Mouse (Mus musculus) ES-CJ7 (cell line): ENCODE measurements around the gene 2610528J11Rik.
A peak's percentile ranks its signal among the peaks of the same experiment; 100 is the strongest.

Source experiments
- DNase-seq: peaks from one replicate; pipeline ENCODE4 v3.0.0; 2011; ENCODE audit warnings: low read depth, low spot score

Gene 2610528J11Rik

DNA sequence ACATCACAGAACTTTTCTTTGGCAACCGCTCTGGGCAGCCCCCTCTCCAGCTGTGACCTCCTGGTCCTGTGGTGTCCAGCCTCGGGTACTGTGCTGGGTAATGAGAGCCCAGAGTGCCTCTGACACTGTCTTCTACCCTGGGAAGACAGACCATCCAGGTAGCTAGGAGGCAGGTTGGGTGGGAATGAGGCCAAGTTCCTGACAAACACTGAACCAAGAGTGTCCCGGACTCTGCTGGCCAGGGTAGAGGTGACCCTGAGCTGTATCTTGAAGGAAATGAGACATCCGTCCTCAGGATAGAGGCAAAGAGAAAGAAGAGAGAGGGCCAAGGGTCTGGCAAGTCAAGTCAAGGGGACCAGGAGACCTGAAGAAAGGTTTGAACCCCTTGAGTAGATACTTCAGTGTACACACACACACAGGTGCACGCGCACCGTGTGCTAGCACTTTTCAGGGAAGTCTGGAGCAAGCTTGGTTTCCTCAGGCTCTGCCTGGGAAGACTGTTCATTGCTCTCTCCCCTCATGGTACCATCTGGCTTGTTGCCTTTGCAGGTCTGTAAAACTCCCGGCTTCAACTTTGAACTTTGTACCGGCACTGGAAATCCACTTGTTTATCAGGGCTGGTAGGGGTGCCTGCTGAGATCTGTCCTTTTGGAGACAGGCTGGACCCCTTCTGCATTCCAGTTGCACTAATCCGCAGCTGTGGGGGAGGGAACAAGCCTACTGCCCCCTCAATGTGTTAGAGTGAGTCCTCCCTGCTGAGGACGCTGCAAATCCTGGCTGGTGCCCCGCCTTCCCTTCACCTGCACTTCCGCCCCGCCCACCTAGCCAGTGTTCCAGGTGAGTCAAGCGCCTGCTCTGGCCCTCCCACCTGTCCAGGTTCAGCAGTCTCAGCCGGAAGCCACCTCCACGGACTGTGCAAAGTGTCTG lies at the start of gene 2610528J11Rik:
2610528J11Rik (plus strand) TSS at position 592 of the 927 bp plus-strand sequence.
- DNase-seq: no peak

DNA sequence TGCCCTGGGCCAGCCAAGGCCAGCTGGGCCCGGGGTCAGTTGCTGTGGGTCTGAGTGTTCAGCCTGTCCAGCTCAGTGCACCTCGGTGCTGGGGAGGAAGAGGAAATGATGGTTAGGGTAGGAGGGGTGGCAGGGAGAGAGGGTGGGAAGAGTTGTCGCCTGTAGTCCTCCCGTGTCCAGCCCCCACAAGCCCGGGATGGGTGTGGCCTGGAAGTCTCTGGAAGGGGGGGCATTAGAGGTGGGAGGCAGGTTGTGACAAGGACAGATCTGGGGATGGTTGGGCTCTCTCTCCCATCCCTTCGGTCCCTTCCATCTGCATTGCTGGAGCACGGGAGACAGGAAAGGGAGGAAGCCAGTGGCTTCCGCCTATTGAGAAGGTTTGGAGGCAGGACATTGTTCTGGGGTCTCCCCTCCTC lies 37.1 kb upstream of the 2610528J11Rik start, which contains the start of gene Tie1:
Tie1 (minus strand) TSS at position 345 of the 416 bp plus-strand sequence.
- DNase-seq: no peak

DNA sequence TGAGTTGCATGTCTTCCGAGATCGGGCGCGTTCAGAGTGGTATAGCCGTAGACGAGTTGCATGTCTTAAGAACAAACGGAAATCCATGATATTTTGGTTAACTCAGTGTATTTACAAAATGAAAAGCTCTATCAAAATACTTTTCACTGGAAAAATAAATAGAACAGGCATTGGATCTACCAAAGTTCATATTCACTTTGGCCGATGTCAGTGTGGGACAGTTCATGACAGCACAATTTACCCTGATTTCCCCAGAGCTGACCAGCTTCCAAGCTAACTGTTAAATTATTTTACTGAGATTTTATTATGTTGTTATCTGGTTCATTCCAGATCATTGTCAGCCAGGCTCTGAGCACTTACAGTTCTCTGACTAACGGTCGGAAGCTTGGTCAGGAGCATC lies 36.3 kb upstream of the 2610528J11Rik start:
- no peak for DNase-seq

DNA sequence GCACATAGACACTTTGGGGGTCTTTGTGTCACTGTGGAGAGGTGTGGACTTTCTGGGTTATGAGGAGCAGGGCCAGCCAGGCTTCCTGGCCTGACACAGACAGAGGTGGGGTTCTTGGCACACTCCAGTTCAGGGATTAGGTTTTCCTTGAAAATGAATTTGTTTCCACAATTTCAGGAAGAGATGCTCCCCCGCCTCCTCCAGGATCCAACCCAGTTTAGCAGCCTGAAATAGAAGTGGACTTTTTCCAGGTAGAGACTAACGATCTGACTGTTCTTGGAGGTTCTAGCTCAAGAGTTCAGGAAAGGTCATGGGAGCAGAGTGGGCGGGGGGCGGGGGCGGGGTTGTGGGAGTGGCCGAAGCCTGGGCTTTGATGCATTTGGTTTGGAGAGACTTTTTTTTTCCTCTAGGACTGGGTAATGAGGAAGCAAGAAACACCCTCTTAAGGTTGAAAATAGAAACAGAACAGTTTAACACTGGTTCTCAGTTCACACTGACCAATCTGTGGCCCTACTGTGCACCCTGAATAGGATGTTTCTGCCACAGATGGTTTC lies 26.6 kb upstream of the 2610528J11Rik start:
- no peak for DNase-seq

DNA sequence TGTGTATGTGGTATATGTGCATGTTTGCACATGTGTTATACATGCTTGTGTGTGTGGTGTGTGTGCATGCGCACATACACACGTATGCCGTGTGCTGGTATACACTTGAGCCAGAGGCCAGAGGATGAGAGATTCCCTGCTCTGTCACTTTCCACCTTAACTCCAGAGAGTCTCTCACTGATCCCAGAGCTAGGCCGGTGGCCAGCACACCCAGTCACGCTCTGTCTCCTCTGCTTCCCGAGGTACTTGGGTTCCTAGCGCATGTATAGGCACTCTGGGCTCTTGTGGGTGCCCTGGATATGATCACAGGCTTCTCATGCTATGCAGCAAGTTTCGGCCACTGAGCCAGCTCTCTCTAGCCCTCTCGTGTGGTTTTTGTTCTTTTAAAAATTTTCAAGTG lies 26.0 kb upstream of the 2610528J11Rik start:
- no peak for DNase-seq

DNA sequence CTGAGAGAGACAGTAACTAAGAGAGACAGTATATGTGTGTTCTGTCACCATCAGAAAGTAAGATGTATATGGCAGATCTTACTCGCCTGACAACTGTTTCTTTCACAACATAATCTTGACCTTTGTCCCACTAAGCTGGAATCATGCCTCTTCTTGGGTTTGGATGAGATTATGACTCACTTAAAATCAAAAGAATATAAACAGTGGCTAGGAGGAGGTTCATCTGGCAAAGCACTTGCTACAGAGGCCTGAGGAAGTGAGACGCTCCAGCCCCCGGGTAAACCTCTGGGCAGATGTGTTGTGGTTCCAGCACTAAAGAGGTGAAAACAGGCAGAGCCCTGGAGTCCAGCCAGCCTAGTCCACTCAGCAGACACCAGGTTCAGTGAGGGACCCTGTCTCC lies 21.2 kb upstream of the 2610528J11Rik start:
- DNase-seq: no peak

DNA sequence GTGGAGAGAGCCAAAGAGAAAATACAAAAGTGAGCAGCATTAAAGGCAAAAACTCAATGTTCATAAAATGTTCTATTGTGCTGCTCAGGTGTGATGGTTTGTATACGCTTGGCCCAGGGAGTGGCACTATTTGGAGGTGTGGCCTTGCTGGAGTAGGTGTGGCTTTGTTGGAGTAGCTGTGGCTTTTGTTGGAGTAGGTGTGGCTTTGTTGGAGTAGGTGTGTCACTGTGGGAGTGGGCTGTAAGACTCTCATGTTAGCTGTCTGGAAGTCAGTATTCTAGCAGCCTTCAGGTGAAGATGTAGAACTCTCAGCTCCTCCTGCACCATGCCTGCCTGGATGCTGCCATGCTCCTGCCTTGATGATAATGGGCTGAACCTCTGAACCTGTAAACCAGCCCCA lies 19.6 kb upstream of the 2610528J11Rik start:
- peak; percentile 66 for DNase-seq

DNA sequence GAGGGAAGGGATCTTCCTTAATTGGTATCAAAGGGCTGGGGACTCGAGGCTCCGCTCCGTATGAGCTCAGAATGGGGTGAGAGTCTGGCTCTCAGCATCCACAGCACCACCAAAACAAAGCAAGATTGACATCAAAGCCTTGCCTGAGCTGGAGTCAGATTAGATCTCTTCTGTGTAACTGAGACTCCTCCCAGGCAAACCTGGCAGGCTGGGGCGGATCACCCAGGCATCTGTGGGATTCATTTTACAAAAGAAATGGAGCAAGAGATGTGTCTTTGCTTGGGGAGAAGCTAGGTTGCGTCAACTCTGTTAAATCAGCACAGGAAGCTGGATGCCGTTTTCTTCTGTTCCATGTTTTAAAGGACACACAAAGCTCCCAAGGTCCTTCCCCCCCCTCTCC lies 17.7 kb upstream of the 2610528J11Rik start:
- DNase-seq: peak; percentile 15

DNA sequence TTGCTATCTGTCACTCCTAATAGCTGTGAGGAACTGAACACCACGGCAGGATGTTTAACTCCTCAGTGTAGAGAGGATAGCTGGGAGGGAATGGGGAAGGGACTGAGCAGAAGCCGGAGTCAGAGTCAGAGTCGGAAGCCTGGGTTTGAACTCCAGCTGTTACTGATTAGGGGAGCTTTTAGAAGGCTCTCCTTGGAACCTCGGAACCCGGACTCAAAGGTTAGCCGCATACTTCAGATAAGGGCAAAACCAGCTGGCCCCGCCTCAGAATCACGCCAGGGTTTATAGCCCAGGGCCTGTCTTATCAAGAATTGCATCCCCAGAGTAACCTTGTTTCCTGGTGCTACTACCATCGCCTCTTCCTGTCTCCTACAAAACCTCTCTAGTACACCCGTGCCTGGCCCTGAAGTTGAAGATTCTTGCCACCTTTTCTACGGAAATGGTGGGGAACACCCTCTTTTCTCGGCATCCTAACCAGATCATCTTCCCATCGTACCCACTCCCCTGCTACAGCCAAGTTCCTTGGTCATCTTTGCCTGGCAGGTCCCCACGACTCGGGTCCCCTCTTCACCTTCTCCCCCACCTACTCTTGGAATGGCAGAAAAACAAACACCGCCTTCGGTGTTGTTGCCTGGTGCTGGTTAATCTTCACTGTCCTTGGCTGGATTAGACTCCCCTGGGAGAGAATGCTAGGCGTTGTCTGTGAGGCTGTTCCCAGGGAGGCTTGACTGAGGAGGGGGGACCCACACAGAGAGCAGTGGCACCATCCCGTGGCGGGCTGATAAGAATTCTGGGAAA lies 9.9 kb upstream of the 2610528J11Rik start:
- peak; percentile 43 for DNase-seq

DNA sequence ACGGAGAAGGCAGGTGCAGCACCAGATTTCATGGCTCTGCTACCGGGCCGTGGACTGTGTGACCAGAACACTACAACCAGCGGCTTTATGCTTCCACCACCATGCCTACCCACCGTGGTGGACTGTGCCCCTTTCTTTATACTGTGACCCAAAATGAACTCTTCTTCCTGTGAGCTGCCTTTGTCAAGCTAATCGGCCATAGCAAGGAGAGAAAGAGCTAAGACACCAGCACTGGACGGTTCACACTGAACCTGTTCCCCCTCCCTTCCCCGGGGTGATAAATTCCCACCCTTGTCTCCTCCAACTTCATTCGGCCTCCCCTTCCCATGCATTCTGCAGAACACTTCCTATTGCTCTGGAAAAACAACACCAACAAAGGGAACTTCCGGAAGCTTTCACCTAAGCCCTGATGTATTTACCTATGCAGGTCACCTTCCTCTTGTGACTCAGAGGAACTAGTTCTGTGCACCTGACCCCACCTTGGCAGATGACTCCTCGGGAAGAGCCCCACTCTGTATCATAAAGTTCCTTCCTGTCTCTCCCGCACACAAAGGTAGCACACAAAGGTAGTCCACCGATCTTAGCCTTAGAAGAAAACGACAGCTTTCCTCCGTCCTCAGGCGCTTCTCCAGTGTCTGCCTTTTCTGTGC lies 9.2 kb upstream of the 2610528J11Rik start:
- DNase-seq: peak; percentile 55

DNA sequence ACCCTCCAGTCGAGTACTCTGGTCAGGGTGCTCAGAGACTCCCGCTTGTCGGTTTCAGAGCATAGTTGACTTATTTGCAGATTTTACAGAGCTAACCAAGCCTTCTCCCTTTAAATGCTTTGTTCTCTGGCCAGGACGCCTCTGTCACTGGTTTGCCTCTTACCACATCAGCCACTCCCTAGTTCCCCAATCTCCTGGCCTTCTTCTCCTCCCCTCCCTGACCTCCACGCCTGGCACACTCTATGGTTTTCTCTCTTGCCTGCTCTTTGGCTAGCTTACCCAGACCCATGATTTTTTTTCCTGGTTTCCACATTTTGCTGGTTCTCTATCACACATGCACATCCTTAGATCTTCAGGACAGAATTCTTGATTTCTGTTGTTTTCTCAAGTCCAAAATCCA lies 8.6 kb upstream of the 2610528J11Rik start:
- no peak for DNase-seq

DNA sequence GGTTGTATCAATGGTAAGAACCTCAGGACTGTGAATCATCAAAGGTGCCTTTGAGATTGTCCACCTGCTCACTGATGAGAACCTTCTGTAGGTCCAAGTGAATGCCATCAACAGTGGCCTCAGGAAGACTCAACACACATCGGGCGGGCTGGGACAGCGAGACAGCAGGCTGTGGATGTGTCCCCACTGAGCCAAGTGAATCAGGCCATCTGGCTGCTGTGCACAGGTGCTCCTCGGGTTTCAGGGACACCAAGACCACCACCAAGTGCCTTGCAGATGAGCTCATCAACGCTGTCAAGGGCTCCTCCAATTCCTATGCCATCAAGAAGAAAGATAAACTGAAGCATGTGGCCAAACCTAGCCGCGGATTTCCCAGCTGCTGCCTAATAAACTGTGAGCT lies 4.6 kb upstream of the 2610528J11Rik start:
- no peak for DNase-seq

DNA sequence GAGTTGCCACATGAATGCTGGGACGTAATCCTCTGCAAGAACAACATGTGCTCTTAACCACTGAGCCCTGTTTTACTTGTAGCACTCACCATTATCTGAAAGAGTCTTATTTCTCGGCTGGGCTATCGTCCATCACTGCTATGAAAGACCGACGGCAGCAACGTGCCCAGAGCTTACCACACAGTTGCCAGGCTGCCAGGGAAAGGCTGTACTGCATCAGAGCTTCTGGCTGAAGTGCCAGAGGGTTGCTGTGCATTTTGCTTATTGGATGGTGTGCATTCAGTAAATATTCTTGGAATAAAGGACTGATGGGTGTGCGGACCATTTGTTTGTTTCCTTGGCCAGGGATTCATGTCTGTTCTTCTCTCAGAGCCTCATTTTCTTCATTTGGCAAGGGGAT lies 2.8 kb upstream of the 2610528J11Rik start:
- DNase-seq: no peak

DNA sequence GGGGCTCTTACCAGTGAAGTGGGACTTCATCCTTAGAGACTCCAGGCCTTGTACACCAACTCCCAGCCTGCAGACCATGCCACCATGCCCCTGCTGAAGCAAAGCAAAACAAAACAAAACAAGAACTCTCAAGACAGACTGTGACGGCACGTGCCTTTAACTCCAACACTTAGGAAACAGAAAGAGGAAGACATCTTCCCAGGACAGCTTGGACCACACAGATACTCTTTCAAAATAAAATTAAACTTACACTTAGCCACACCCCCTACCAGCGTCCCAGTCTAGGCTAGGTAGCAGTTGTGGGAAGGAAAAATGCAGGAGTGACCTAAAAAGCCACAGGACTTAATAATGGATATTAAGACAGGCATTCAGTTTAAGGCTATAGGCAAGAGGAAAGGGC lies 1.0 kb upstream of the 2610528J11Rik start:
- DNase-seq: no peak

DNA sequence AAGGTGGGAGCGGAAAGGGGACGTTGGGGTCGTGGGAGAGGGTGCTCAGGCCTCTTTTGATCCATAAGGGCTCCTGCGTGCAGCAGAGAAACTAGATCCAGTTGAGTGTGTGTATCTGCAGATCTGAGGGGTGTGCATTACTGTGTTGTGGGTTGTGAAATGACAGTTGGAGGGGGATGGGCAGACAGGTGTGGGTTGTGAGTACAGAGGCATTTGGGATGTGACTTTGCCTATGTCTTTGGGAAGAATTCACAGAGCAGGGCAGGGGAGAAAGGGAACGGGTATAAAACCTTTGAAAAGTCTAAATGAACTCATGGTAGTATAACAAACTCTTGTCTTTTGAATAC lies 509 bp downstream of the 2610528J11Rik start:
- DNase-seq: no peak

DNA sequence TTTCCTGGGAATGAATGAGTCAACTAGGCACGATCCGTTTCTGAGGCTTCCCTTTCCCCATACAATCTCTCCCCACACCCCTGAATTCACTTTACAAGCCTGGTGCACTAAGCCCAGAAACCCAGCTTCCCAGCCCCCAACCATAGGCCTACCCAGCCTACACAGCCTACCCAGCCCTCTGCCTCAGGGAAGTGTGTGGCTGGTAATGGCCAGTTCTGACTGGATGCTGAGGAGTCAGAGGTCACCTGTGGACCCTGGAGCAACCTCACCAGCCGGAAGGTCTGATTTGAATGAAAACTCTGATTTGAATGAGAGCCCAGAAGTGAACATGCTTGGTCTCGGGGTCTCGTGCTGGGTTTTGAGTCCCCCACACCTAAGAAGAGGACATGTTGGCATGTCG lies 921 bp downstream of the 2610528J11Rik start:
- DNase-seq: peak; percentile 33

DNA sequence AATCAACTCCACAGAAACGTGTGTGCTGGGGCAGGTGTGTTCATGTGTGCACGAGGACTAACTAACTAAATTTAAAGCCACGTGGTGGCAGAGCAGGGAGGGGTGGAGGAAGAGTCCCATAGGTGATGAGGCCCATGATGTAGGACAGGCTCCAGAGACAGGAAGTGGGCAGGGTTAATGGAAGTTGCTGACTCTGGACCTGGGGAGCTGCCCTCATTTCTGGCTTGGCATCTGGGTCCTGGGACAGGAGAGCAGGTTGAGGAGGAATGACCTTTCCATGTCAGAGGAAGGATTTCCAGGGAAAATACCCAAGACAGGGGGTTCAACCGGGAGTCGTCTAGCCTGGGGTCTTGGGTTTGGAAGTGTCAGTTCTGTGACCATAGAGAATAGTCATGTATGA lies 5.9 kb downstream of the 2610528J11Rik start:
- DNase-seq: no peak

DNA sequence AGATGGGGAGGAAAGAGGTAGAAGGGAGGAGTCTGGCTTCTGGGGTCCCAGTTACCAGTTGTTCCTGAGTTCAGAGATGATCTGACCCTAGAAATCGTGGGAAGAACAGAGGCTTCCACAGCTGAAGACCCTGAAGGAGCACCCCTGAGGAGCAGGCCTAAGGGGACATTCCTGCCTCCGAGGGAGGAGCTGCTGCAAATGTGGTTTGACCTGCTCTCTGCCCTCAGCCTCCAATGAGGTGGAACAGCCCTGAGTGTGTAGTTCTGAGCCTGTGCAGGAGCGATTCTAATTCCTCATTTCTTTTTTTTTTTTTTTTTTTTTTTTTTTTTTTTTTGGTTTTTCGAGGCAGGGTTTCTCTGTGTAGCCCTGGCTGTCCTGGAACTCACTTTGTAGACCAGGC lies 6.4 kb downstream of the 2610528J11Rik start:
- DNase-seq: no peak

DNA sequence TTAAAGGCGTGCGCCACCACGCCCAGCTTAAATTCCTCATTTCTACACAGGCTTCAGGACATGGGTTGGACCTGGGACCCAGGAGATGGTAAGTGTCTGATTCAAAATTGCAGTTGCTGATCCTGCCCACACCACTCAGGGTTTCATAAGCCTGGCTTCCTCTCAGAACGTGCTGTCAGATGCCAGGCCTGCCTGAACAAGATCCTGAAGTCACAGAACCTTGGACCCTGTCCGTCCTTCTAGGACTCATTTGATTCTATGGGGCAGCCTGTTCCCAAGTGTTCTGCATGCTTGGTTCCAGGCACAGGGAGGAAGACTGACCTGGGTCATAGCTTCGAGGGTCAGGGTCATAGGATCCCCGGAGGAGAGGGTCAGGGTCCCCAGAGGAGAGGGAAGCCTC lies 6.8 kb downstream of the 2610528J11Rik start:
- DNase-seq: no peak

DNA sequence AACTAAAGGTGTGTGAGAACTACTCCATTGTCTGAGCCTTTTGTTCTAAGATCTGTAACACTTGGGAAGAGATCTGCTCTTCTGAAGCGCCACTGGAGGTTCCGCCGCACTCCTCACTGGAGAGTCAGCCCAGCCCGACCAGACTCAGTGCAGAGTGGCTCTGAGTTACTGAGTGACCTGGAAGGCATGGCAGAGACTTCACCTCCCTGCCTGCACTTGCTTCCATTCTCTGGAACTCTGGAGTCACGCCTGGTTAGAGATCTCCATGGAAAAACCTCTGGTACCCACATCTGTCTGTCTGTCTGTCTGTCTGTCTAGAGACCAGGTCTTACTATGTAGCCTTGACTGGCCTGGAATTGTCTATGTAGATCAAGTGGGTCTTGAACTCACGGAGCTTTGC lies 8.8 kb downstream of the 2610528J11Rik start:
- no peak for DNase-seq

DNA sequence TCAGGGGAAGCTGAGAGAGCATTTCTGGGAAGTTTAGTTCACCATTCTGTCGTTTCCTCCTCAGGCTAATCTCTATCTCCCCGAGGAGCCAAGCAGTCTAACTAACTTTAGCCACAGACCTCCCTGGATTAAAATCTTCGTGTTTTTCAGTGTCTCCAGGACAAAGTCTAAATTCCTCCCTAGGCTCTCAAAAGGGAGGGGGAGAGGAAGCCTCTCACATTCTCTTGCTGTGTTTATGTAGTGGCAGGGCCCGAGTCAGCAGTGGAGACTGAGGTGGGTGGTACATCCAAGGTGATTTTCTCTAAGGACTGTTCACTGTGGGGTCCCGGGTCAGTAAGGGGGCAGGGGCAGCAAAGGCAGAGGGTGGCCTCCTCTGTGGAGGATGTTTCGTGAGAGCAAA lies 11.0 kb downstream of the 2610528J11Rik start:
- DNase-seq: no peak

DNA sequence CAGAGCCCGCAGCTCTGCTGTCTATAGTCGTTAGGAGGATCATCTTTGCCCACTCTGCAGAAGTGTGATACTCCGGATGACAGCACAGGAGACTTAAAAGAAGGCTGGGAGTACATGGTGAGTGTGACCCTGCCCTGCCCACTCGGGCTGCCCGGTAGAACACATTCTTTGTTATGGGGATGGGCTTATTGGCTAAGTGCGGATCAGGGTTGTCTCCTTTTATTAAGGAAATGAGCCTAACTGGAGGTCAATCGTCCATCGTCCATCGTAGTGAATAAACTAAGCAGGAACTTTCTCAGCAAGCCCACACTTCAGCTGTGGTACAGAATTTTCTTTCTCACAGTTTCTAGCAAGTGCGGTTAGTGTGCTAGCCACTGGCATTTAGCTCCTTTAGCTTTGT lies 13.1 kb downstream of the 2610528J11Rik start:
- DNase-seq: peak; percentile 82
